Mouse (Mus musculus): ENCODE measurements at regions not wholly inside any gene's neighbourhood (a gene's known extent, or its start where the extent isn't known, plus 50 kb on each side); places are given as distances from the start of the nearest gene placed in this dataset.
A peak's percentile ranks its signal among the peaks of the same experiment; 100 is the strongest.
"Not testable (repeated sequence)": the region's sequence is repeated elsewhere in the genome, so short reads cannot be mapped to it uniquely, and the experiment has no call there.

DNA sequence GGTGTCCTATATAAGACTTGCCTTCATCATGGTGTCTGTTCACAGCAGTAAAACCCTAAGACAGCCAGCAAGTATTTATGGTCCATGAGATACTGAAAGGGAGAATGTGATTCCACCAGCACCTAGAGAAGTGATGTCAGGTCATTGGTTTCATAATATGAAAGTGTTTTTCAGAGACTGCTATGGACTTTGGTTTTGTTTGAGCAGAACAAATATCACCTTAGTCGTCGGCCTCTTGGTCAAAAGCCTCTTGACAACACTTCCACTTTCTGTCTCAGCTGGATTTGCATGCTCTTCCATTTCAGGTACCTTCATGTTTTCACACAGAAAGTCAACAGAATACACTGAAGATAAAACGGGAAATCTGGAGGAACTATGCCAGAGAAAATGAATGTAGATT is 56.7 kb upstream of the Lrrc8b start:
- DNase-seq (ENCODE audit: low spot score) (no peak), ATAC-seq (ENCODE audit: low FRiP score, low TSS enrichment) (no peak)
- WGBS: 57% methylated on average over 3 of the region's 3 CpGs

DNA sequence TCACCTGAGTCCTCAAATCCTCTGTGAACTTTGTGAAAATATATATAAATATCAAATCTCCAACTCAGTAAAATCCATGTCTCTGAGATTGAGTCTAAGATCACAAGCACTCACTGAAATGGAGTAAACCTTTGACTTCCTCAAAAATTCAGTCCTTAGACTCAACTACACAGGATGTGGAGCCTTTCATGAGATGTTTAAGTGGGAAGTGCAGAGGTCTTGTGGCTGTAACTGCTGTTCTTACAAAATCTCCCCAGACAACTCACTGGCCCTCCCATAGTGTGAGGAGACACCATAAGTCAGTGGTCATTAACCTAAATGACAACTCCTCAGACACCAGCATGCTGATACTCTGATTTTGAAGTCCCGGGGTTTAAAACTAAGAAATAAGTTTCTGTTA is 59.2 kb upstream of the Lrrc8b start:
- ATAC-seq (ENCODE audit: low FRiP score, low TSS enrichment); H3K4me2 ChIP-seq (replicated peaks; ENCODE audit: low read depth); DNase-seq (ENCODE audit: low spot score); H3K4me3 ChIP-seq (ENCODE audit: low read depth, low read length); H3K36me3 ChIP-seq (ENCODE audit: control insufficient read depth, insufficient read depth, low read length); H3K27ac ChIP-seq (replicated peaks); H3K9ac ChIP-seq (ENCODE audit: low read length); H3K9me3 ChIP-seq (ENCODE audit: control insufficient read depth, low read length); H3K4me1 ChIP-seq (replicated peaks; ENCODE audit: control insufficient read depth, insufficient read depth); H3K27me3 ChIP-seq (ENCODE audit: control insufficient read depth, insufficient read depth, low read length): not testable (repeated sequence)
- 85% methylated on average over 1 of the region's 1 CpGs for WGBS

More for the DNA sequence above, 56.7 kb upstream of the Lrrc8b start:
- Histone ChIP-seq H3K4me2 (replicated peaks; ENCODE audit: low read depth) (no peak overlapping the region), H3K27ac (replicated peaks) (no peak overlapping the region), H3K27me3 (ENCODE audit: control insufficient read depth, insufficient read depth, low read length) (no peaks in the 10 kb centered on the region), H3K4me3 (ENCODE audit: low read depth, low read length) (no peak overlapping the region), H3K4me1 (replicated peaks; ENCODE audit: control insufficient read depth, insufficient read depth) (no peaks in the 10 kb centered on the region), H3K36me3 (ENCODE audit: control insufficient read depth, insufficient read depth, low read length) (no peaks in the 10 kb centered on the region), H3K9ac (ENCODE audit: low read length) (no peak overlapping the region), H3K9me3 (ENCODE audit: control insufficient read depth, low read length) (no peaks in the 10 kb centered on the region)
- TF ChIP-seq CTCF (IDR thresholded peaks at IDR 0.05; ENCODE audit: low read depth) (no peak), EP300 (optimal IDR thresholded peaks at IDR 0.05) (no peak)

DNA sequence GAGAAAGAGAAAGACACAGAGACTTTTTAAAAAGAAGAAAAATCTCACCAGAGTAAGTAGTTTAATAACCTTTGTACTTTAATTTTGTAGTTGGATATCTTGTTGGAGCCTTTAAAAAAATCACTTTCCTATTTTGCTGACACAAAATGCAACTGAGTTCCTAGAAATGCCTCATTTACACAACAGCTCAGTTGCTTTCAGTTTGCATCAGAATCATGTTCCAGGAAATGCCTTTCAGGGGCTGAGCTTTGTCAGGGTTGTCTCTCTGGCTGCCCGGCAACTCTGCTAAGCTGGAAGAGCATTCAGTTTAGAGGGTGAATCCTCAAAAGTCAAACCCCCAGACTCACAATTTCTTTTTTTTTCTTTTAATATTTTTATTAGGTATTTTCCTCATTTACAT is 60.5 kb upstream of the Gbp6 start:
- 54% methylated on average over 1 of the region's 1 CpGs for WGBS
- ATAC-seq (ENCODE audit: low FRiP score, low TSS enrichment) (no peak), DNase-seq (ENCODE audit: low spot score) (no peak)
- no peak overlapping the region for H3K9ac ChIP-seq (ENCODE audit: low read length)
- no peak overlapping the region for H3K4me2 ChIP-seq (replicated peaks; ENCODE audit: low read depth)
- no peaks in the 10 kb centered on the region for H3K9me3 ChIP-seq (ENCODE audit: control insufficient read depth, low read length)
- no peaks in the 10 kb centered on the region for H3K4me1 ChIP-seq (replicated peaks; ENCODE audit: control insufficient read depth, insufficient read depth)
- H3K4me3 ChIP-seq (ENCODE audit: low read depth, low read length): no peak overlapping the region
- H3K36me3 ChIP-seq (ENCODE audit: control insufficient read depth, insufficient read depth, low read length): no peaks in the 10 kb centered on the region
- H3K27ac ChIP-seq (replicated peaks): no peak overlapping the region
- TF ChIP-seq EP300 (optimal IDR thresholded peaks at IDR 0.05) (no peak), CTCF (IDR thresholded peaks at IDR 0.05; ENCODE audit: low read depth) (no peak)
- H3K27me3 ChIP-seq (ENCODE audit: control insufficient read depth, insufficient read depth, low read length): no peaks in the 10 kb centered on the region

DNA sequence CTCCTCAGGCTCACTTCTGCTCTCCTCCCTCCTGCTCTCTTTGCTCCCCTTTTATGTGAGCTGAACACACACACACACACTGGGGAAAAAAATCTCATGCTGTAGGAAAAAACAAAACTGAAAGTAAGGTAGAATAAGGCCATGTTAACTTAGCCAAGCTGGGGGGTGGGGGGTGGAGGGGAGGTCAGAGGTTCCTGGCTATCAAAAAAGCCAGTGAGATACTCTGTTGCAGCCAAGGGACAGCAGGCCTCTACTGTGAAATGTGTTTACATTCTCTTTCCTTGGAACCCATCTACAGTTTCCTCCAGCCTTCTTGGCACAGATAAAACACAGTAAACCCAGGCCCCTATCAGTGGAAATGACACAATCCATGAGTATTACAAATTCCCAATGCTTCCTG is 53.0 kb upstream of the Gbp6 start:
- TF ChIP-seq EP300 (optimal IDR thresholded peaks at IDR 0.05): no peak
- TF ChIP-seq CTCF (IDR thresholded peaks at IDR 0.05; ENCODE audit: low read depth): no peak
- no peak overlapping the region for H3K4me3 ChIP-seq (ENCODE audit: low read depth, low read length)
- H3K27ac ChIP-seq (replicated peaks): no peak overlapping the region
- H3K9ac ChIP-seq (ENCODE audit: low read length): no peak overlapping the region
- H3K36me3 ChIP-seq (ENCODE audit: control insufficient read depth, insufficient read depth, low read length): no peaks in the 10 kb centered on the region
- no peaks in the 10 kb centered on the region for H3K9me3 ChIP-seq (ENCODE audit: control insufficient read depth, low read length)
- no peak; the same call in 1 of the 2 replicates for ATAC-seq (ENCODE audit: low FRiP score, low TSS enrichment)
- H3K4me2 ChIP-seq (replicated peaks; ENCODE audit: low read depth): no peak overlapping the region
- H3K27me3 ChIP-seq (ENCODE audit: control insufficient read depth, insufficient read depth, low read length): no peaks in the 10 kb centered on the region
- peak; percentile 18 for DNase-seq (ENCODE audit: low spot score)
- H3K4me1 ChIP-seq (replicated peaks; ENCODE audit: control insufficient read depth, insufficient read depth): no peaks in the 10 kb centered on the region

DNA sequence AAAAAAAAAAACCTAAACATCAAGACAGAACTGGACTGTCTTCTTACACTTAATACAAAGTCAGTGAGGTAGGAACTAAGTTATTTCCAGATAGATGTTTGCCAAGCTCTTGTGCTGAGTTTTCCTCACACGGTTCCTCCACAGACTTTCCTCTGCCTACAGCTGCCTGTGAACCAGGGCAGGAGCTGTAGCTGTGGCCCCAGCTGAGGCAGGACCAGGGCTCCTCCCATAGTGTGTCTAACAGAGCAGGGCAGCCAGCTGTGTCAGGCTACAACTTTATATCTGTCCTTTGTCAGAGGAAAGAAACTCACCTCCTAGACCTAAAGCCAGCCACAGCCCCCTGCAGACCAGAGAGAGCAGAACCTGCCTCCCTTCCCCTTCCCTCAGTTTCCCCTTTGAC is 52.5 kb upstream of the Gbp6 start:
- not testable (repeated sequence) for ATAC-seq (ENCODE audit: low FRiP score, low TSS enrichment); H3K4me2 ChIP-seq (replicated peaks; ENCODE audit: low read depth); DNase-seq (ENCODE audit: low spot score); H3K27me3 ChIP-seq (ENCODE audit: control insufficient read depth, insufficient read depth, low read length); H3K4me3 ChIP-seq (ENCODE audit: low read depth, low read length); H3K36me3 ChIP-seq (ENCODE audit: control insufficient read depth, insufficient read depth, low read length); H3K27ac ChIP-seq (replicated peaks); H3K9ac ChIP-seq (ENCODE audit: low read length); H3K9me3 ChIP-seq (ENCODE audit: control insufficient read depth, low read length); H3K4me1 ChIP-seq (replicated peaks; ENCODE audit: control insufficient read depth, insufficient read depth)
- 17% methylated on average over 1 of the region's 1 CpGs for WGBS

DNA sequence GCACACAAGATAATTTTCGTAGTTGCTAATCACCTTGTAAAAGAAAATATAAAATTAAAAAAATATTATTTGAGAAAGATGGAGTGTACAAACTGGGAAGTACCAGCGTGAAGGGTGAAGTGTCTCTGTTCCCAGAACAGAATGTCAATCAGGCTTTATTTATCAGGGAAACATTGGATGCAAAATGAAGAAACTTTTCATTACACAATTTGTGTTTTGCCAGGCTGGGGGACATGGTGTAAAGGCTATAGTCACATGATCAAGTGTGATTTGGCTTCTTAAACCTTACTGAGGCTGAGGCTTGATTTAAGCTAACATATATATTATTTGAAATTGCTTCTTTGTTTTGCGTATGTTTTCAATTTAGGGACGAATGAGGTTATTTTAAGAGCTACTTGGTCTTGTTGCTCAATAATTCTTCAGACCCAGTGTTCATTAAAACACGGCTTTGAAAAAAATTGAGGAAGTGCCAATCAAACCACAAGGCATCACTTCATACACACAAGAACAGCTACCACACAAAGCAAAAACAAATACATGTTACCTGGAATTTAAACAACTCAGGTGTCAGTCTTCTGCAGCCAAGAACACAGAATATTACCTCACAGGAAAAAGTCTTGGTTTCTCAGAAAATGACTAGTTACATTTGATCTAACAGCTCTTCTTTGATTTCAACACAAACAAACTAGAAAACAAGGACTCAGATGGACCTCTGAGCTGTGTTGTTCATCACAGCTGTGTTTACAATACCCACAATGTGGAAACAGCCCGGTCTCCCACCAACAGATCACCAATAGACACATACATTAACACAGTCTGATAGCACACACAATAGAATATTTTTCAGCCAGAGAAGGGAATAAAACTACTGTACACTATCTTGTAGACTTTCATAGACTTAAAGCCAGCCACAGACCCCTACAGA is 51.6 kb upstream of the Gbp6 start:
- no peak overlapping the region for H3K4me2 ChIP-seq (replicated peaks; ENCODE audit: low read depth)
- ATAC-seq (ENCODE audit: low FRiP score, low TSS enrichment) (no peak), DNase-seq (ENCODE audit: low spot score) (no peak)
- WGBS: 71% methylated on average over 6 of the region's 6 CpGs
- TF ChIP-seq EP300 (optimal IDR thresholded peaks at IDR 0.05): no peak
- no peak for TF ChIP-seq CTCF (IDR thresholded peaks at IDR 0.05; ENCODE audit: low read depth)
- H3K4me1 ChIP-seq (replicated peaks; ENCODE audit: control insufficient read depth, insufficient read depth): no peaks in the 10 kb centered on the region
- H3K9ac ChIP-seq (ENCODE audit: low read length): no peak overlapping the region
- no peak overlapping the region for H3K4me3 ChIP-seq (ENCODE audit: low read depth, low read length)
- H3K27me3 ChIP-seq (ENCODE audit: control insufficient read depth, insufficient read depth, low read length): no peaks in the 10 kb centered on the region
- no peak overlapping the region for H3K27ac ChIP-seq (replicated peaks)
- H3K36me3 ChIP-seq (ENCODE audit: control insufficient read depth, insufficient read depth, low read length): no peaks in the 10 kb centered on the region
- H3K9me3 ChIP-seq (ENCODE audit: control insufficient read depth, low read length): no peaks in the 10 kb centered on the region

DNA sequence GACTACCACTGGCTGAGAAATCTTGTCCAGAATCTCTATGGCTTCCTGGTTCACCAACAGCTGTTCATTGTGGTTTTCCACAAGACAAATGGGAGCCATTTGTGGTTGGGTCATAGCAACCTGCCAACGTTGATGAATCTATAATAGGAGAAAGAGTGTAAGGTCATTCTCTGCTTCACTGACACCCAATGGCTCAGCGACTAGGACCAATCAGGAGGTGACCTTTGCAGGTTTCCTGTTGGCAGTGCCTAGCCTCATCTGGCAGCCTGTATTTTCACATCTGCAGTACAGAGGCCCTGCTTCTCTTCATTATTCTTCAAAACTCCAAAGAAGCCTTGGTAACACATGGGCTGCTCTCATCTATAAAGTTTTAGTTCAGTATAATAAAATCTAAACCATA is 50.3 kb upstream of the Gbp6 start:
- H3K4me1 ChIP-seq (replicated peaks; ENCODE audit: control insufficient read depth, insufficient read depth); H3K27ac ChIP-seq (replicated peaks); ATAC-seq (ENCODE audit: low FRiP score, low TSS enrichment); H3K9me3 ChIP-seq (ENCODE audit: control insufficient read depth, low read length); H3K27me3 ChIP-seq (ENCODE audit: control insufficient read depth, insufficient read depth, low read length); H3K36me3 ChIP-seq (ENCODE audit: control insufficient read depth, insufficient read depth, low read length); H3K9ac ChIP-seq (ENCODE audit: low read length); DNase-seq (ENCODE audit: low spot score); H3K4me2 ChIP-seq (replicated peaks; ENCODE audit: low read depth); H3K4me3 ChIP-seq (ENCODE audit: low read depth, low read length): not testable (repeated sequence)
- WGBS: 59% methylated on average over 2 of the region's 2 CpGs
